Mouse (Mus musculus): ENCODE data around the gene Gpc2. TPM values are rescaled to one million over a fixed set of nuclear protein-coding genes. Genes with fewer than 3 reads are reported as not detected.

Gene Gpc2
- total and polyA plus RNA-seq, 3 experiments, result 0.09 to 1.9 (median 0.39) TPM

GRCm38 (mm10) chr5:138233778-138234177, 46.0 kb downstream of the Gpc2 start:
- no peak overlapping the region for H3K4me3 ChIP-seq
- no peak for DNase-seq
- WGBS, result 85% methylated on average over 2 of the region's 2 CpGs
- intact Hi-C loops (cut with DNase I), result no loop called here
- H3K79me2 ChIP-seq (replicated peaks; ENCODE audit: control insufficient read depth, insufficient read depth, low read length), result no peaks in the 10 kb centered on the region
- H3K27me3 ChIP-seq (ENCODE audit: control insufficient read depth, insufficient read depth, low read length), result no peaks in the 10 kb centered on the region
- TF ChIP-seq EP300 (IDR thresholded peaks at IDR 0.05; ENCODE audit: insufficient read depth, low read depth, low read length) (no peak), CTCF (IDR thresholded peaks at IDR 0.05) (no peak), POLR2A (IDR thresholded peaks at IDR 0.05; ENCODE audit: insufficient read depth, low read depth, low read length) (no peak)
- no peak overlapping the region for H3K27ac ChIP-seq
- H3K4me1 ChIP-seq (ENCODE audit: control insufficient read depth, insufficient read depth, low read length), result no peaks in the 10 kb centered on the region
- no peak overlapping the region for H3K9ac ChIP-seq (ENCODE audit: low read depth, low read length)
- H3K36me3 ChIP-seq (ENCODE audit: control insufficient read depth, insufficient read depth, low read length), result no peaks in the 10 kb centered on the region

GRCm38 (mm10) chr5:138229511-138229910, 50.3 kb downstream of the Gpc2 start:
- Histone ChIP-seq H3K27ac (no peak overlapping the region), H3K9ac (ENCODE audit: low read depth, low read length) (no peak overlapping the region), H3K79me2 (replicated peaks; ENCODE audit: control insufficient read depth, insufficient read depth, low read length) (no peaks in the 10 kb centered on the region), H3K4me1 (ENCODE audit: control insufficient read depth, insufficient read depth, low read length) (no peaks in the 10 kb centered on the region), H3K36me3 (ENCODE audit: control insufficient read depth, insufficient read depth, low read length) (no peaks in the 10 kb centered on the region), H3K27me3 (ENCODE audit: control insufficient read depth, insufficient read depth, low read length) (no peaks in the 10 kb centered on the region), H3K4me3 (no peak overlapping the region)
- 83% methylated on average over 3 of the region's 3 CpGs for WGBS
- TF ChIP-seq POLR2A (IDR thresholded peaks at IDR 0.05; ENCODE audit: insufficient read depth, low read depth, low read length), result no peak
- TF ChIP-seq EP300 (IDR thresholded peaks at IDR 0.05; ENCODE audit: insufficient read depth, low read depth, low read length), result no peak
- TF ChIP-seq CTCF (IDR thresholded peaks at IDR 0.05), result no peak
- intact Hi-C loops (cut with DNase I), result no loop called here
- no peak for DNase-seq

GRCm38 (mm10) chr5:138228026-138228425, 51.8 kb downstream of the Gpc2 start:
- Histone ChIP-seq H3K4me3 (no peak overlapping the region), H3K27me3 (ENCODE audit: control insufficient read depth, insufficient read depth, low read length) (no peaks in the 10 kb centered on the region), H3K36me3 (ENCODE audit: control insufficient read depth, insufficient read depth, low read length) (no peaks in the 10 kb centered on the region), H3K9ac (ENCODE audit: low read depth, low read length) (no peak overlapping the region), H3K4me1 (ENCODE audit: control insufficient read depth, insufficient read depth, low read length) (no peaks in the 10 kb centered on the region), H3K79me2 (replicated peaks; ENCODE audit: control insufficient read depth, insufficient read depth, low read length) (no peaks in the 10 kb centered on the region), H3K27ac (no peak overlapping the region)
- DNase-seq, result peak in 1 of 2 experiments; percentile 21
- TF ChIP-seq CTCF (IDR thresholded peaks at IDR 0.05) (peak; percentile 59), POLR2A (IDR thresholded peaks at IDR 0.05; ENCODE audit: insufficient read depth, low read depth, low read length) (no peak)
- WGBS, result 49% methylated on average over 3 of the region's 3 CpGs
- intact Hi-C loops (cut with DNase I), result no loop called here

GRCm38 (mm10) chr5:138227367-138227766, 52.4 kb downstream of the Gpc2 start:
- TF ChIP-seq EP300 (IDR thresholded peaks at IDR 0.05; ENCODE audit: insufficient read depth, low read depth, low read length) (no peak), POLR2A (IDR thresholded peaks at IDR 0.05; ENCODE audit: insufficient read depth, low read depth, low read length) (no peak), CTCF (IDR thresholded peaks at IDR 0.05) (no peak)
- Histone ChIP-seq H3K4me3 (no peak overlapping the region), H3K36me3 (ENCODE audit: control insufficient read depth, insufficient read depth, low read length) (no peaks in the 10 kb centered on the region), H3K27ac (no peak overlapping the region), H3K4me1 (ENCODE audit: control insufficient read depth, insufficient read depth, low read length) (no peaks in the 10 kb centered on the region), H3K9ac (ENCODE audit: low read depth, low read length) (no peak overlapping the region), H3K27me3 (ENCODE audit: control insufficient read depth, insufficient read depth, low read length) (no peaks in the 10 kb centered on the region), H3K79me2 (replicated peaks; ENCODE audit: control insufficient read depth, insufficient read depth, low read length) (no peaks in the 10 kb centered on the region)
- WGBS, result 35% methylated on average over 2 of the region's 2 CpGs
- DNase-seq, result no peak
- intact Hi-C loops (cut with DNase I), result no loop called here

- Histone ChIP-seq H3K4me3 (no peak overlapping the region), H3K4me1 (ENCODE audit: control insufficient read depth, insufficient read depth, low read length) (no peaks in the 10 kb centered on the region), H3K27me3 (ENCODE audit: control insufficient read depth, insufficient read depth, low read length) (no peaks in the 10 kb centered on the region), H3K9ac (ENCODE audit: low read depth, low read length) (no peak overlapping the region), H3K79me2 (replicated peaks; ENCODE audit: control insufficient read depth, insufficient read depth, low read length) (no peaks in the 10 kb centered on the region), H3K27ac (no peak overlapping the region), H3K36me3 (ENCODE audit: control insufficient read depth, insufficient read depth, low read length) (no peaks in the 10 kb centered on the region)
- intact Hi-C loops (cut with DNase I), result no loop called here
- no peak for DNase-seq
- 69% methylated on average over 4 of the region's 4 CpGs for WGBS
- no peak for TF ChIP-seq POLR2A (IDR thresholded peaks at IDR 0.05; ENCODE audit: insufficient read depth, low read depth, low read length)
- no peak for TF ChIP-seq EP300 (IDR thresholded peaks at IDR 0.05; ENCODE audit: insufficient read depth, low read depth, low read length)
- TF ChIP-seq CTCF (IDR thresholded peaks at IDR 0.05), result no peak
Measured at GRCm38 (mm10) chr5:138226491-138226890, 53.3 kb downstream of the Gpc2 start.

- intact Hi-C loops (cut with DNase I), result no loop called here
- no peak for DNase-seq
- H3K27ac ChIP-seq, result no peak within 1 kb of the TSS
- no peak for TF ChIP-seq POLR2A (IDR thresholded peaks at IDR 0.05; ENCODE audit: insufficient read depth, low read depth, low read length)
- no peak for TF ChIP-seq EP300 (IDR thresholded peaks at IDR 0.05; ENCODE audit: insufficient read depth, low read depth, low read length)
- TF ChIP-seq CTCF (IDR thresholded peaks at IDR 0.05), result no peak
- no peaks in the 10 kb centered on the region for H3K27me3 ChIP-seq (ENCODE audit: control insufficient read depth, insufficient read depth, low read length)
- 49% methylated on average over 2 of the region's 2 CpGs for WGBS
- H3K4me3 ChIP-seq, result no peak within 1 kb of the TSS
- H3K4me1 ChIP-seq (ENCODE audit: control insufficient read depth, insufficient read depth, low read length), result no peaks in the 10 kb centered on the region
- no peak within 1 kb of the TSS for H3K9ac ChIP-seq (ENCODE audit: low read depth, low read length)
- H3K79me2 ChIP-seq (replicated peaks; ENCODE audit: control insufficient read depth, insufficient read depth, low read length), result no peaks in the 10 kb centered on the region
- H3K36me3 ChIP-seq (ENCODE audit: control insufficient read depth, insufficient read depth, low read length), result no peaks in the 10 kb centered on the region
Measured at GRCm38 (mm10) chr5:138225700-138226099, 54.1 kb downstream of the Gpc2 start, which contains the start of gene Nxpe5. Nxpe5 (plus strand) TSS chr5:138225898.

Other genes with a start within 250 kb of the Gpc2 start
- not detected for gene Smok3c, start 226.8 kb downstream of the Gpc2 start, total RNA-seq (2021)
- gene Smok3c, start 226.8 kb downstream of the Gpc2 start, polyA plus RNA-seq (2012; rRNA removed), result not detected in 2 replicates
- gene Zkscan1, start 194.9 kb downstream of the Gpc2 start, total RNA-seq (2021), result 10 to 100 TPM; 14.0 to 15.3 TPM
- gene Zkscan1, start 194.9 kb downstream of the Gpc2 start, polyA plus RNA-seq (2012; rRNA removed), result 3.7 and 6.4 TPM in 2 replicates
- gene Zscan21, start 163.1 kb downstream of the Gpc2 start, total RNA-seq (2021), result 10 to 100 TPM; 10.1 to 11.7 TPM
- 5.9 and 9.4 TPM in 2 replicates for gene Zscan21, start 163.1 kb downstream of the Gpc2 start, polyA plus RNA-seq (2012; rRNA removed)
- 1 to 10 TPM; 8.1 to 8.8 TPM for gene Zfp113, start 124.3 kb downstream of the Gpc2 start, total RNA-seq (2021)
- 2.1 and 2.3 TPM in 2 replicates for gene Zfp113, start 124.3 kb downstream of the Gpc2 start, polyA plus RNA-seq (2012; rRNA removed)
- gene Cops6, start 118.9 kb downstream of the Gpc2 start, total RNA-seq (2021), result 100 to 1,000 TPM; 121 to 135 TPM
- gene Cops6, start 118.9 kb downstream of the Gpc2 start, polyA plus RNA-seq (2012; rRNA removed), result 116 and 149 TPM in 2 replicates
- gene Ap4m1, start 108.0 kb downstream of the Gpc2 start, total RNA-seq (2021), result 1 to 10 TPM; 7.3 to 7.5 TPM
- gene Ap4m1, start 108.0 kb downstream of the Gpc2 start, polyA plus RNA-seq (2012; rRNA removed), result 15.2 and 16.3 TPM in 2 replicates
- 1 to 10 TPM; 8.8 to 9.6 TPM for gene Mcm7, start 107.6 kb downstream of the Gpc2 start, total RNA-seq (2021)
- 8.5 and 9.8 TPM in 2 replicates for gene Mcm7, start 107.6 kb downstream of the Gpc2 start, polyA plus RNA-seq (2012; rRNA removed)
- 10 to 100 TPM; 32.1 to 36.5 TPM for gene Taf6, start 92.6 kb downstream of the Gpc2 start, total RNA-seq (2021)
- gene Taf6, start 92.6 kb downstream of the Gpc2 start, polyA plus RNA-seq (2012; rRNA removed), result 56.7 and 67.5 TPM in 2 replicates
- 1 to 10 TPM; 5.9 to 7.2 TPM for gene Cnpy4, start 92.5 kb downstream of the Gpc2 start, total RNA-seq (2021)
- 2.2 and 4.1 TPM in 2 replicates for gene Cnpy4, start 92.5 kb downstream of the Gpc2 start, polyA plus RNA-seq (2012; rRNA removed)
- gene Mblac1, start 85.7 kb downstream of the Gpc2 start, total RNA-seq (2021), result 1 to 10 TPM; 2.3 to 3.5 TPM
- 1.6 and 1.7 TPM in 2 replicates for gene Mblac1, start 85.7 kb downstream of the Gpc2 start, polyA plus RNA-seq (2012; rRNA removed)
- gene Nxpe5, start 54.1 kb downstream of the Gpc2 start, total RNA-seq (2021), result 1 to 10 TPM in 1 of 2 experiments, under 1 TPM in 1; 0.98 to 1.2 TPM
- gene Nxpe5, start 54.1 kb downstream of the Gpc2 start, polyA plus RNA-seq (2012; rRNA removed), result 0.10 and 0.26 TPM in 2 replicates
- 10 to 100 TPM; 45.5 to 54.3 TPM for gene Lamtor4, start 24.5 kb downstream of the Gpc2 start, total RNA-seq (2021)
- 151 and 163 TPM in 2 replicates for gene Lamtor4, start 24.5 kb downstream of the Gpc2 start, polyA plus RNA-seq (2012; rRNA removed)
- gene BC037034, start 16.0 kb downstream of the Gpc2 start, total RNA-seq (2021), result 1 to 10 TPM; 3.7 to 4.0 TPM
- gene BC037034, start 16.0 kb downstream of the Gpc2 start, polyA plus RNA-seq (2012; rRNA removed), result 10.4 and 15.2 TPM in 2 replicates
- gene Gal3st4, start 7.2 kb downstream of the Gpc2 start, total RNA-seq (2021), result under 1 TPM; 0.23 to 0.30 TPM
- gene Gal3st4, start 7.2 kb downstream of the Gpc2 start, polyA plus RNA-seq (2012; rRNA removed), result 0.29 and 0.70 TPM in 2 replicates
- not detected for gene Gm43720, start within 50 bp of the Gpc2 start, total RNA-seq (2021)
- not detected in 2 replicates for gene Gm43720, start within 50 bp of the Gpc2 start, polyA plus RNA-seq (2012; rRNA removed)
- gene Stag3, start 235 bp upstream of the Gpc2 start, total RNA-seq (2021), result not detected
- 0.29 and 0.98 TPM in 2 replicates for gene Stag3, start 235 bp upstream of the Gpc2 start, polyA plus RNA-seq (2012; rRNA removed)
- under 1 TPM; 0.31 to 0.41 TPM for gene Pvrig, start 62.0 kb upstream of the Gpc2 start, total RNA-seq (2021)
- 0.14 and 0.15 TPM in 2 replicates for gene Pvrig, start 62.0 kb upstream of the Gpc2 start, polyA plus RNA-seq (2012; rRNA removed)
- 1 to 10 TPM; 3.5 to 4.5 TPM for gene Zfp157, start 161.5 kb upstream of the Gpc2 start, total RNA-seq (2021)
- 1.9 and 5.5 TPM in 2 replicates for gene Zfp157, start 161.5 kb upstream of the Gpc2 start, polyA plus RNA-seq (2012; rRNA removed)